Mouse (Mus musculus): ENCODE results near the gene Kif24. TPM values are rescaled to one million over a fixed set of nuclear protein-coding genes. Genes with fewer than 3 reads are reported as not detected.

Kif24 gene
- polyA plus RNA-seq, 1 experiment from 2014 or later, result 1.3 TPM

GRCm38 (mm10) chr4:41495076-41495475 is 30.4 kb upstream of the Kif24 start:
- no peak for ATAC-seq
- Histone ChIP-seq H3K4me1 (ENCODE audit: insufficient read depth, low read depth, low read length) (peaks cover 7% of the 10 kb centered on the region; the same call in 1 of the 2 replicates), H3K9me3 (ENCODE audit: low read length) (no peaks in the 10 kb centered on the region), H3K27ac (ENCODE audit: low read length) (no peak overlapping the region), H3K4me3 (ENCODE audit: low read depth, low read length) (no peak overlapping the region), H3K27me3 (replicated peaks; ENCODE audit: insufficient read depth, low read length) (peaks cover 33% of the 10 kb centered on the region), H3K4me2 (replicated peaks; ENCODE audit: low read depth, low read length) (no peak overlapping the region), H3K36me3 (ENCODE audit: insufficient read depth, low read length) (no peaks in the 10 kb centered on the region), H3K9ac (replicated peaks; ENCODE audit: low read depth) (no peak overlapping the region)
- no peak for DNase-seq (ENCODE audit: low spot score)
- TF ChIP-seq EP300 (IDR thresholded peaks at IDR 0.05), result no peak
- no peak for TF ChIP-seq CTCF (IDR thresholded peaks at IDR 0.05)
- WGBS, result 81% methylated on average over 4 of the region's 4 CpGs

GRCm38 (mm10) chr4:41494378-41494777 is 29.7 kb upstream of the Kif24 start:
- Histone ChIP-seq H3K27me3 (replicated peaks; ENCODE audit: insufficient read depth, low read length) (peaks cover 27% of the 10 kb centered on the region), H3K27ac (ENCODE audit: low read length) (no peak overlapping the region)
- 19% methylated on average over 3 of the region's 3 CpGs for WGBS

GRCm38 (mm10) chr4:41493464-41494116 is 28.9 kb upstream of the Kif24 start:
- H3K27me3 ChIP-seq (replicated peaks; ENCODE audit: insufficient read depth, low read length), result peaks cover 20% of the 10 kb centered on the region
- no peak overlapping the region for H3K4me3 ChIP-seq (ENCODE audit: low read depth, low read length)
- ATAC-seq (peak; percentile 89), DNase-seq (ENCODE audit: low spot score) (peak; percentile 76)
- TF ChIP-seq CTCF (IDR thresholded peaks at IDR 0.05) (no peak), EP300 (IDR thresholded peaks at IDR 0.05) (no peak)
- peaks cover 7% of the 10 kb centered on the region; the same call in 1 of the 2 replicates for H3K4me1 ChIP-seq (ENCODE audit: insufficient read depth, low read depth, low read length)
- no peak overlapping the region for H3K4me2 ChIP-seq (replicated peaks; ENCODE audit: low read depth, low read length)
- WGBS, result 47% methylated on average over 3 of the region's 3 CpGs
- no peak overlapping the region for H3K9ac ChIP-seq (replicated peaks; ENCODE audit: low read depth)
- H3K36me3 ChIP-seq (ENCODE audit: insufficient read depth, low read length), result no peaks in the 10 kb centered on the region
- no peak overlapping the region for H3K27ac ChIP-seq (ENCODE audit: low read length)
- H3K9me3 ChIP-seq (ENCODE audit: low read length), result no peaks in the 10 kb centered on the region

More at GRCm38 (mm10) chr4:41494378-41494777, 29.7 kb upstream of the Kif24 start:
- H3K36me3 ChIP-seq (ENCODE audit: insufficient read depth, low read length), result no peaks in the 10 kb centered on the region
- TF ChIP-seq EP300 (IDR thresholded peaks at IDR 0.05), result no peak
- TF ChIP-seq CTCF (IDR thresholded peaks at IDR 0.05), result no peak
- H3K4me1 ChIP-seq (ENCODE audit: insufficient read depth, low read depth, low read length), result peaks cover 7% of the 10 kb centered on the region; the same call in 1 of the 2 replicates
- H3K9ac ChIP-seq (replicated peaks; ENCODE audit: low read depth), result no peak overlapping the region
- DNase-seq (ENCODE audit: low spot score), result no peak
- no peaks in the 10 kb centered on the region for H3K9me3 ChIP-seq (ENCODE audit: low read length)
- no peak overlapping the region for H3K4me2 ChIP-seq (replicated peaks; ENCODE audit: low read depth, low read length)
- ATAC-seq, result no peak
- H3K4me3 ChIP-seq (ENCODE audit: low read depth, low read length), result no peak overlapping the region

- Histone ChIP-seq H3K27ac (ENCODE audit: low read length) (no peak overlapping the region), H3K36me3 (ENCODE audit: insufficient read depth, low read length) (no peaks in the 10 kb centered on the region), H3K4me2 (replicated peaks; ENCODE audit: low read depth, low read length) (no peak overlapping the region), H3K4me1 (ENCODE audit: insufficient read depth, low read depth, low read length) (peaks cover 5% of the 10 kb centered on the region; the same call in 1 of the 2 replicates), H3K27me3 (replicated peaks; ENCODE audit: insufficient read depth, low read length) (peaks cover 13% of the 10 kb centered on the region; the same call in 1 of the 2 replicates), H3K9me3 (ENCODE audit: low read length) (no peaks in the 10 kb centered on the region), H3K9ac (replicated peaks; ENCODE audit: low read depth) (no peak overlapping the region), H3K4me3 (ENCODE audit: low read depth, low read length) (no peak overlapping the region)
- DNase-seq (ENCODE audit: low spot score) (no peak), ATAC-seq (no peak)
- TF ChIP-seq EP300 (IDR thresholded peaks at IDR 0.05) (no peak), CTCF (IDR thresholded peaks at IDR 0.05) (no peak)
- WGBS, result 73% methylated on average over 7 of the region's 7 CpGs
Measured at GRCm38 (mm10) chr4:41492951-41493350, 28.3 kb upstream of the Kif24 start.

GRCm38 (mm10) chr4:41481601-41482017 is 16.9 kb upstream of the Kif24 start:
- Histone ChIP-seq H3K4me1 (ENCODE audit: insufficient read depth, low read depth, low read length) (no peaks in the 10 kb centered on the region), H3K4me3 (ENCODE audit: low read depth, low read length) (no peak overlapping the region), H3K9ac (replicated peaks; ENCODE audit: low read depth) (no peak overlapping the region), H3K27me3 (replicated peaks; ENCODE audit: insufficient read depth, low read length) (no peaks in the 10 kb centered on the region), H3K36me3 (ENCODE audit: insufficient read depth, low read length) (no peaks in the 10 kb centered on the region), H3K9me3 (ENCODE audit: low read length) (no peaks in the 10 kb centered on the region), H3K27ac (ENCODE audit: low read length) (peak overlapping the region; percentile 64), H3K4me2 (replicated peaks; ENCODE audit: low read depth, low read length) (no peak overlapping the region)
- ATAC-seq (peak; percentile 86), DNase-seq (ENCODE audit: low spot score) (peak; percentile 93)
- TF ChIP-seq EP300 (IDR thresholded peaks at IDR 0.05) (peak; percentile 47), CTCF (IDR thresholded peaks at IDR 0.05) (peak; percentile 51)
- 39% methylated on average over 6 of the region's 6 CpGs for WGBS

GRCm38 (mm10) chr4:41480254-41480653 is 15.6 kb upstream of the Kif24 start:
- Histone ChIP-seq H3K4me3 (ENCODE audit: low read depth, low read length) (no peak overlapping the region), H3K9me3 (ENCODE audit: low read length) (no peaks in the 10 kb centered on the region), H3K27ac (ENCODE audit: low read length) (peak overlapping the region; percentile 48), H3K4me1 (ENCODE audit: insufficient read depth, low read depth, low read length) (no peaks in the 10 kb centered on the region), H3K27me3 (replicated peaks; ENCODE audit: insufficient read depth, low read length) (no peaks in the 10 kb centered on the region), H3K9ac (replicated peaks; ENCODE audit: low read depth) (no peak overlapping the region), H3K36me3 (ENCODE audit: insufficient read depth, low read length) (no peaks in the 10 kb centered on the region), H3K4me2 (replicated peaks; ENCODE audit: low read depth, low read length) (no peak overlapping the region)
- peak; percentile 20; the same call in 1 of the 2 replicates for ATAC-seq
- DNase-seq (ENCODE audit: low spot score), result peak; percentile 37
- WGBS, result 64% methylated on average over 8 of the region's 8 CpGs
- no peak for TF ChIP-seq EP300 (IDR thresholded peaks at IDR 0.05)
- no peak for TF ChIP-seq CTCF (IDR thresholded peaks at IDR 0.05)

Measured in lung, postnatal 0 days (tissue).